Mouse (Mus musculus): ENCODE data around the gene Gramd1b.

Gramd1b gene

DNA sequence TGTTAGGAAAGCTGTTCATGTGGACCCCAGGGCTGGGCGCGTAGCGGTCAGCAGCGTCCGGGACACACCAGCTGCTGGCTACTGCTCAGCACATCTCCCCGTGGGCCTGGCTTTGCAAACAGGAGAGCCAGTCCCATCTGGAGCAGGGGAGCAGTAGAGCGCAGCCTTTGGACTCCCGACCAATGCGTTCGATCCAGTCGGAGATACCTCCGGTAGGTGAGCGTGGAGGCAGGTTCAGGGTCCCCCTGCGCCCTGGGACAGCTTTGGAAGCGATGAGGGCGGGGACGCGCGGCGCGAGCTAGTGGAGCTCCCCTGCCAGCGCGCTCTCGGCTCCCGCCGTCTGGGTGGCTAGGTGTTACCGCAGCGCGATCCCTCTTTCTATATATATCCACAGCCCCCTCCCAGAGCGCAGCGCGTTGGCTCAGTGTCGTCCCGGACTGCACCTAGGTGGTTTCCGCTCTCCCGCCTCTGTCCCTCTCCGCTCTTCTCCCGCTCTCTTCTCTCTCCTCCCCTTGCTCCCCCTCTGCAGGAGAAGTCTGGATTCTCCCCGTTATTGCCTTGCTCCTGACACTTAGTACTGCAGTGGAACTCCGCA, at the start of gene Gramd1b:
Gene Gramd1b, minus strand, starts transcription at position 357 of the 595 bp plus-strand sequence.
- DNase-seq: peak; percentile 57

DNA sequence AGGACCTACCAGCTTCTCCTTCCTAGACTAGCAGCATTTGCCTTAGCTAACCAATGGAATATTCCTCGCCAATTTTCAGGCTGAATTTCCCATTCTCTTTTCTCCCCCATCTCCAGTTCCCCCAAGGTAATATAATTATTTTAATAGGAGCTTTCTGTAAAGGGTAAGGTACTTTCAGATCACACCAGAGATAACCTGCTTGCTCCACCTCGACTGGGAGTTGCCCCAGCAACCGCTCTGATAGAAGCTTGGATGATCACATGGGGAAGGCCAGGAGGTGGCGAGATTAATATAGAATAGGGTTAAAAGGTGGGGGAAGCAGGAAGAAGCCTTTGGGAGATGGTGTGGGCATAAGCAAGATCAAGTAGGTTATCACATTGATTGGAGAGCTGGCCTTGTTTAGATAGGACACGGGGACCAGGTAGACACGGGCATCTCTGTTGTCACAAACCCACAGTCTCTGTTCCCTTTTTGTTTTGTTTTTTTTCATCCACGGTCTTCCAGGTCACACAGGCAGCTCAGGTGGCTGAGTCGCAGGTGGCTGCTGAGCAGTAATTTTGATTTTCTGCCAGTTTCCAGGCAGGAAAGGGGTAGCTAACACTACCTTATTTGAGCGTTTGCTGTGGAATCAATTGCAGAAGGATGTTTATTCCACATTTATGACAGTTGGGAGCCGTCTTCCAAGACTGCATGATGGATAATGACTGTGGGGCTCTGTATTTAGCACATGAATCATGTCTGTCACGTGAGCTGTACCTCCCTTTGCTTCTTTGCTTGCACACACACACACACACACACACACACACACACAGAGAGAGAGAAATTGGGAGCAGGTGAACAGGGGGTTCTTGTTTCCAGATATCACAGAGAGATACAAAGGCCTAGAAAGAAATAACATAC, 47.8 kb upstream of the Gramd1b start:
- DNase-seq: no peak

DNA sequence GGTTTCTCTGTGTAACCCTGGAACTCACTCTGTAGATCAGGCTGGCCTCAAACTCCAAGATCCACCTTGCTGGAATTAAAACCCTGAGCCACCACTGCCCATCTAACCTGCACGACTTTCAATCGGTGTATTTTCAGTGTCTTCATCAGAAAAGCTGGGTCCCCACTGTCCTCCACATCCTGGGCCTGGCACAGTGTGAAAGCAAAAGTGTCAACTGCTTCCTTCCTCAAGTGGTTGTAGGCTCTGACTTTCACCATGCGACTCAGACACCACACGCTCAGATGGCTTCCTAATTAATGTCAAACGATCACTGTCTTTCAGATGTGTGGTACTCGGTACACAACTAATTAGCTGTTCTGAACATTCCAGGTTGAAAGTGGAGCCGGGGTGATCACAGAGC, 45.9 kb upstream of the Gramd1b start:
- no peak for DNase-seq

DNA sequence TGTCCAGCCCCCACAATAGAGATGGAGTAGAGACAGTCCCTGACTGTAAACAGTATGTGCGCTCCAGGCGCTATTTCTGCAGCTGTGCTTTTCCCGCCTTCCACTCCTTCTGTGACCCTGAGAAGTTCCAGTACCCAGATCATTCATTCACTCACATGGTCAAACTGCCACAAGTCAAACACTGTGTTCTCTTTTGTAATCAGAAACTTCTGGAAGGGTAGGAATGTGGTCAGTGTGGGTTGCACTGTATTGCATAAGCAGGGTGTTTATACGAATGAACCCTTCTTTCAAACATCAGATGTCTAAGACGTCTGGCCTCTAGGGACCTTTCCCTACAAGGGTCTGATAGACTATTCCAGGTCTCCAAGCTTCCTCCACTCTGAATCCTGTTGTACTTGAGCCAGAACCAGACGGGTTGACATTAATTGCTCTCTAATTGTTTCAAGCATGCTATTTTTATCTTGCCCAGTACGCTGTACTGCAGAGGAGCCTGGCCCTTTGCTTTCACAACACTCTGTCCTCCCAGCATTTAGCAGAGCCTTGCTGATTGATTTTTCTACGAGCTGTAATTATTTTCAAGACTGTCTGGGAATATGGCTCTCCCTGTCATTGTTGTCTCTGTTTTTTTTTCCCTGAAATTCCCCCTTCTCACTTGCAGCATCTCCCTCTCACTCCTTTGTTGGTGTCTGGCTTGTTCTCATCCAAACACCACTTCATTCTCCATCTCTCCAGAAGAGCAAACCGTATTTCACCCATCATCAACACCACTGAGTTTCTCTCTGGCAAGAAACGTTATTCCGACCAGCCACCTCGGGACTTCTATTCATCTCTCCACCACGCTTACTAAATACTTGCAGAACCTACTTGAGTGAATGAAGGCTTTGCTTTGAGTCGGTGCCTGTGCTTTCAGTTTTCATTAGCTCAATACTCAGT, 44.1 kb upstream of the Gramd1b start:
- no peak for DNase-seq

DNA sequence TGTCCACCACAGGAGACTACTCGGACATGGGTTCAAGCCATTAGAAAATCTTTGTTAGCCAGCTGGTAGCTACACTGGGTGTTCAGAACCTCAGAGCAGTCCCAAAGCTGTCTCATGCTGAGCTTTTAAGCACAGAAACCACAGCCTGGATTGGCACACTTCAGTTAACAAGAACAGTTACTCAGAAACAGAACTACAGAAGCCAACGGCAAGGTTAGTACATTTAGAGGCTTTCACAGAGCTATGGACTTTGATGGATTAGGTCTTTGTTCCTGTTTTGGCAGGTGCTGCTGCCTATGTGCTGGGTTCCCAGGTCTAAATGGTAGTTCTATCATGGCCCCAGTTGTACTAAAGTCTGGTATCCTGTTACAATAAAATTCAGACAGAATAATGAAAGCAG, 40.1 kb upstream of the Gramd1b start:
- DNase-seq: no peak

DNA sequence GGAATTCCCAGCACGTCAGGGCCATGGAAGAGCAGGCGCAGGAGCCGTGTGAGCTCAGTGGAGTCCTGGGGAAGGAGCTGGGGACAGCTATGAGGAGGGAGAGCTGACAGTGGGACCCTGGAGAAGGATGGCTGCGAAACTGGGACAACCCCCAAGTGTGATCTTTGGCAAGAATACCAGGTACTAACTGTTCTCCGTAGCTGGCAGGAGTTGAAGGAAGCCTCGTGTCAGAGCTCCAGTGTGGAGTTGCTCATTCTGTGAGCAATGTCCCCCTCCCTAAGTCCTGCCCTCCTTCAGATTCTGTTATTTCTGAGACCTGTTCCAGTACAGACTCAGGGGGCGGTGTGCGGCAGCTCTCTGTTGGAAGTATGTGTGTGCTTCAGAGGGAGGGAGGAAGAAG, 36.9 kb upstream of the Gramd1b start:
- peak; percentile 22 for DNase-seq

DNA sequence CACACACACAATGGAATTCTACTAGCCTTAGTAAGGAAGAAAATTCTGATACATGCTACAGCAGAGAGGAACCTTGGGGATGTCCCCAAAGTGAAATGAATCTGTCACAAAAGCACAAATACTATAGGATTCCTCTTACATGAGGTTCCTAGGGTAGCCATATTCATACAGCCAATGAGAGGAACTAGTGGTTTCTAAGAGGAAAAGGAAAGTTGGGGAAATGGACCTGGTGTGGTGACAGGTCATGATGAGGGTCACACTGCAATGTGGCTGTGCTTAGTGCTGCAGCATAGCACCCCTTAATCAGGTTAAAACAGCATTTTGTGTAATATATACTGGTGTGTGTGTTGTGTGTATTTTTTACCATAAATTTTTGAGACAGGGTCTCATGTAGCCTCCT, 32.6 kb upstream of the Gramd1b start:
- no peak for DNase-seq

DNA sequence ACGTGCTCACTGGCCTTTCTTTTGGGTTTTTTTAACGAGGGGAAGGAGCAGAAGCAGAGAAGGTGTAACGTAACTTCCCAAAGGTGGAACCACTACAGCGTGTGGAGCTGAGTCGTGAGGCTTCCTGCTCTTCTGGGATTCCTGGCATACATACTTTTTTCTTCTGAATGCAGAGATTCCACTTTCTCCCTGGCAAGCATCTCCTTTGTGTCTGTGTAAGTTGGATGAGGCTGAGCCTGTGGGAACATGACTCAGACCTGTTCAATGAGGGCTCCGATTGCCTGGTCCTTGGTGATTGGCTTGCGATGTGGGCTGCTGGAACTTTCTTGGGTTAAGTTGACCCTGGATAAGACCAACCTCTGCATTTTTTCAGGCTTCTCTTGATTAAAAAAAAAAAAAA, 28.5 kb upstream of the Gramd1b start:
- DNase-seq: no peak

DNA sequence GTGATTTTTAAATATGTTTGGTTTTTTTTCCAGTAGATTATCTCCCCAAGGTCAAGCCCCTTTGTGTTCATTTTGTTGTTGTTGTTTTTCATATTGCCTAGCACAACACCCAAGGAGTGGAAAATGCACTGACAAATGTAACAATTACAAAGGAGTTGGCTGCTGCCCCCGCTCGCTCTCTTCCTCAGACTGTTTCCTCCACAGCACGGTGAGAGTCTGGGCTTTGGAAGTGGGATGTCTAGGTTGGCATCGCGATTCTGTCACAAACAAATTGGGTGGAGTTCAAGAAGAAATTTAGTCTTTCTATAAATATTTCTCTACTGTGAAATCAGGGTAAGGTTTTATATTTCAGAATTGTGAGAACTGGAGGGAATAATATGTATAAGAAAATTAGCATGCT, 26.6 kb upstream of the Gramd1b start:
- DNase-seq: peak; percentile 23

DNA sequence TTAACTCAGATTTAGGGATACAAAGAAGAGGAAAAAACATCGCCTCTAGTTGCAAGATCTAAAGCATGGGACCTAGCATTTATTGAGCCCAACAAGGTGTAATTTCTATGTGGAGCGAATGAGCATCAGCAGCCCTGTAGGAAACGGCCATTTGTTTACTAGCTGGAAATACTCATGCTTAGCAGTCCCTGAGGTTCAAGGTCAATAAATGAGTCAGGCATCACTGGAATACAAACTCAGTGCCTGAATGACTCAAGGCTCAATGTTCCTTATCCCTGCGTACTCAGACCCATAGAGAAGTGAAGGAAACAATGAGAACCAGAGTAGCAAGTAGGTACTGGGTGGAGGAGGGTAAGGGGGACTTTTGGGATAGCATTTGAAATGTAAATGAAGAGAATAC, 25.2 kb upstream of the Gramd1b start:
- DNase-seq: no peak

DNA sequence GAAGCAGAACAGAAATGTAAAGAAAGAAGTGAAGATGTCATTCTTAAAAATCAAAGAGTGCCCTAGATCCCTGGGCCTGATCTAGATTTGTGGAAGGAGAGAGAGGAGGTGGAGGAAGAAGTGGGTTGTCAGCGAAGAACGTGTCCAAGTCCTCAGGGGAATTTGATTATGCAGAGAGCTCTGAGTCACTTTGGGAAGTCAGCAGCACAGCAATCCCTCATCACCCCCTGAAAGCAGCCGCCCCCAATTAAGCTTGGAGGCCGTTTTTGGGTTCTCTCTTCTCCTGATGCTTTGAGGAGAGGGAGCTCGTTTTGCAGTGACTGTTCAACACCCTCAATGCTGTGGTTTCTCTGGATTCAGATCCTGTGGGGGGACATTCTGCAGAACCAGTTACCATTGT, 24.1 kb upstream of the Gramd1b start:
- DNase-seq: no peak

DNA sequence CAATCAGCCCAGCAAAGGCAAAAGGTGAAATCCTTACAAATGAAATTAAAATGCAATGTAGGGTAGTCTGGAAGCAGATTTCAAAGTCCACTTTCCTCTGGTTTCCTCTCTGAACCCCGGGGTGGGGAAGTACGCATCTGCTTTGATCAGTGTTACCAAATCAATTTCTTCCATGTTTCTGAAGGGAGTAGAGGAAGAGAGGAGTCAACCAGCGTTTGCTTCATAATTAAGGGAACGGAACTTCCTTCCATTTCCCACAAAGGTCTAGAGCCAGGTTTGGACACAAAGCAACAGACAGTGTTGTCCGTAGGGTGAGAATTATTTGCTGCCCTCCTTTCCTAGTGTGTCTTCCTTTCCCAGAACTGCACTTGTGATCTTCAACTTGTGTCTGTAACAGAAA, 16.7 kb upstream of the Gramd1b start:
- DNase-seq: no peak

DNA sequence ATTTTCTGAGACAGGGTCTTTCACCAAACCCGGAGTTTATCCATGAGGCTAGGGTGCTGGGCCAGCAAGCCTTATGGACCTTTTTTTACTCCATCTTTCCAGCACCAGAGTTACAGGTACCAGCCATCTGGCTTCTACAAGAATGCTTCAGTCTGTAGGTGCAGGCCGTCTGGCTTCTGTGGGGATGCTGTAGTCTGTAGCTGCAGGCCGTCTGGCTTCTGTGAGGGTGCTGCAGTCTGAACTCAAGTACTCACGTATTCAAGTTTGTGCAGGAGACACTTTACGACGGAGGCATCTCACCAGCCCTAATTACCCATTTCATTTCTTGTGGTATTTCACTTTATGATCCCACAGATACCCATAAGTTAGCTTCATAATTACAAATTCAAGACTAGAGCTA, 14.0 kb upstream of the Gramd1b start:
- DNase-seq: no peak

DNA sequence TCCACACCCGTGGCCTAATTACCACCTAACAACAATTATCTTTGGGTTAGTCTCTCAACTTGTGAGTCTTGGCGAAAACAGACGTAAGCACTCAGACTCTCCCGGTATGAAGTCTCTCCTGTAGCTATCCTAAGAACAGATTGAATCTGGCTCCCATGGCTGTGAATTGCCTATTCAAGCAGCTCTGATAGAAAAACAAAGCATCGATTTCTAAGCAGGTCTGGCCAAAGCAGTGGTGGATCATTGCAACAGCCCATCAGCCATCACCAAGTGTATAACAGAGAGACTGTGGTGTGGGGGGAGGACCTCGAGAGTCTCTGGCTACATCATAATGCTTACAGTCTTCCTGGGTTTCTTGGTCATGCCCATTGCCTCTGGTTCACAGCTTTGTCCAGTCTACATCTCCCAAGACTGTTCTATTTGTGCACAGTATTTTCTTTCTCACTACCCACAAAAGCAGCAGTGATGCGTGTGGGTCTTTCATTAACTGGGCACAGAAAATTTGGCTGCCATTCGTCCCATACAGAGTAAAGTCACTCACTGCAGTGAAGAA, 8.5 kb upstream of the Gramd1b start:
- DNase-seq: no peak

DNA sequence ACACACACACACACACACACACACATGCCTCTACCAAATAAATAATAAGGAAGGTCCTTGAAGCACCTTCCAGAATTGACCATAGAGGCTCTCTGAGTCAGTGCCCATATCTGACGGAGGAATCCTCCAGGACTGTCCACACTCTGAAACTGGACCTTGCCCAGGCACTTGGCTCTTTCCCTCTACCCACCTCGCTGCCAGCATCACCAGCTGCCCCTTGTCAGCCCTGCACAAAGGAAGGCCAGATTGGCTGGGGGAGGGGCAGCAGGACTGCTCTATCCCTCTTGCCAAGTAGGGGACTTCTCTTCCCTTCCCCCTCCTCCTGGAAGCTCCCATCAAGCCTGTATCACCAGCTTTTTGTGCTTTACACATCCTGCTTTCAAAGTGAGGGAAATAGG, 6.5 kb upstream of the Gramd1b start:
- peak; percentile 61 for DNase-seq

DNA sequence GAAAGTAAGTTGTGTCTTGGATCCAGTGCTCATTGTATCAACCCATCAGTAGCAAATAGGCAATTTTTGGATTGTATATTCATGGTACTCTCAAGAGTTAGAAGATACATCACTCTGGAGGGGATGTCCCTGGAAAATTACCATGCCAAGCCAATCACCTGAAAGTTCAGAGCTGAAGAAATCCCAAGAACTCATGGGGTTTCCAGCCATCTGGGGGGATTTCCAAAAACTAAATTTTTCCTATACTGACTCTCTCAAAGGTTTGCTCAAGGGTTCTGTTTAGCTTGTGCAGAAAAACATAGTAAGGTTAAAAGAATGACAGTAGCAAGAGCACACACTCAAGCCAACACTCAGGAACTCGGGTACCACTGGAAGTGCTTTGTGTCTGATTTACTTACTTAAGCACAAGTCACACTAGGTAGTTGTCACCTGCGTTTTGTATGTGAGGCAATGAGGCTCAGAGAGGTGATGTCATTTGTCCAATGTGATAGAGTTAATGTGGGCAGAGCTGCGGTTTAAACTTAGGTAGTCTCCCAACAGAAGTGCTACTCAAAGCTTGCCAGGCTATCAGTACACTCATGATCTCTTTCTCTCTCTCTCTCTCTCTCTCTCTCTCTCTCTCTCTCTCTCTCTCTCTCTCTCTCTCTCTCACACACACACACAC, 6.0 kb upstream of the Gramd1b start:
- no peak for DNase-seq

DNA sequence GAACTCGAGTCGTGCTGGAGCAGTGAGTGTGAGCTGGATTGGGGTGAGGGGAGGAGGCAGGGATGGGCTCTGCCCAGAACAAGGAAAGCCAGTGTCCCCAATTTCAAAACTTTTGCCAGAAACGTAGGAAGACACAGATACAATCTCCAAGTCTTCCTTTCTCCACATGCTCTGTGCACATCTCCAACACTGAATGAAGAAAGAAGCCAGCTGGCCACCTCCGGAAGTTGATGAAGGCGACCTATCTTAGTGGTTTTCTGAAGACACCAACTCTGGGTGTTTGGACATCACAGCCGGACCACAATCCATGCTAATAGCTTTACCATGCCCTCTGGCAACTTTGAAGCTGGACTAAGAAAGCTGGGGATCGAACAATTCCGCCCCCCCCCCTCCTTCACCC, 647 bp downstream of the Gramd1b start:
- no peak for DNase-seq

DNA sequence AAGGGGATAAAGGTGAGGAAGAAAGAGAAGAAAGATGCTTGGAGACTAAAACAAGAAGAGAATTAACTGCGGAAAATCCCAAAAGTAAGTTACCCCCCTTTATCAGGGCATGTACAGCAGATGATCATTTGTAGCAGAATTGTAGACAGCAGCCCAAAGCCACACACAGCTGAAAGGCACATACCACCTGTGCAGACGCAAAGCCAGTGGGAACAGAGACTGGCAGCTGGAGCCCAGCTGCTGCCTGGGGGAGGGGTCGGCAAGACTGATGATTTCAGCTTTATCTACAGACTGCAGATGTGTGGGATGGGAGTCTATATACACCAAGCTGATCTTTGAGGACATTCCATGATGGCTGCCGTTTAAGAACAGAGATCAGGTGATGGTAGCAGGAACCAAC, 2.5 kb downstream of the Gramd1b start:
- DNase-seq: no peak

DNA sequence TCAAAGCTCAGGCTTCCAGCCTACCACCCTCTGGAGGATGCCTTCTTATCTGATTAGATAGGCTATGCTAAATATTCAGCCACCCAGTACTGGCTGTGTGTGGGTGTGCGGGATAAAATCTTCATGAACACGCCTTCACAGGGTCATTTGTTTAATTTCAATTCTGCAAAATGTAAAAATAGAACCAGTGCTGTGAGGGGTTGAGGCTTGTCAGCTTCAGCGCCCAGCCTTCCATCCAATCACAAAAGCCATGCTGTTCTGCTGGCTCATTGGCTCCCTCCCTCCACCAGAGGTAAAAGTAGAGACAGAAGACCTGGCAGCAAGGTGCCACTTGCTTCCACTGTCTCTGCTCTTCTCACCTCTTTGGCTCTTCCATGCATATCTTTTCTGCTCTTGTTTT, 4.3 kb downstream of the Gramd1b start:
- DNase-seq: no peak

DNA sequence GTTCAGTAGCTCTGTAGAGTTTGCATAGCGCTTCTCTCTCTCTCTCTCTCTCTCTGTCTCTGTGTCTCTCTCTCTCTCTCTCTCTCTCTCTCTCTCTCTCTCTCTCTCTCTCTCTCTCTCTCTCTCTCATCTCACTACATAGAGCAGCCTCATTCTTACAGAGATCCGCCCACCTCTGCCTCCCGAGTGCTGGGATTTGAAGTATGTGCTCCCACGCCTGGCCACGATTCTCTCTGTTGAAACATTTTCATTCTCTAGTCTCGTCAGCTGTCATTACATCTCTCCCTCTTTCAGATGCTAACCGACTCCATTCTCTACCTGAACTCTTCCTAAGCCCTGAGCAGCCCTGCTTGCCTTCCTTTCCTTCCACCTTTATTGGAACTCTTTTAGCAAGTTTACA, 9.0 kb downstream of the Gramd1b start:
- peak; percentile 20 for DNase-seq

DNA sequence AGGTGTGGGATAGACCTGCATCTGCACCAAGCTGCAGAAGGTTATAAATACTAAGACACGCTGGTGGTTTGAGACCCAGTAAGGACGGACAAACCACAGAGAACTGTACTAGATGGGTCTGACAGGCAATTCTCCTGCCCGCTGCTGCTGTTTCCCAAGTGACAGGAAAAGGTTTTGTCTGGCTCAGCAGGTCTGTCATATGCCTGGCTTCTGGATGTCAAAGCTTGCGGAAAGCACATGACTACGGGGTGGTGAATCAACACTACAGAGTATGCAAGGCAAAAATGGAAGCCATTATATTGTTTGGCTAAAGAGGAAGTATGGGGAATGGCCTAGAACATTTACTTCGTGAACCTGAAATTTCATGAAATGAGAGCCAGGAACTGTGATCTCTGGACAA, 10.1 kb downstream of the Gramd1b start:
- DNase-seq: no peak

DNA sequence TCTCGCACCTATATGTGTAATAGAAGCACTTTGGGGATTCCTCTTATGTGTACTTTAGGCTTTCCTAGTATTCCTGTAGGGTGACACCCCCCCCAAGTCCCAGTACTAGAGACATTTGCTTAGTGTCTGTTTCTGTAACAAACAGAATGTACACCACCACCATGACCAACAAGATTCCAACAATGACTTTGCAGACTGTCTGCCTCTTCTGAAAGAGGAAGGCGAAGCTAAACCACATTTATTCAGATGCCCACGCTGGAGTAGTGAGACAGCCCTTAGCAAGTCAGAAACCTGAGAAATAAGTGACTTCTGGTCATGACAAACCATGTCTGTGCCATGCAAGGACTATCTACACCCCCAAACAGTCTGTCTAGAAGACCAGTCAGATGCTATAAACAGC, 11.9 kb downstream of the Gramd1b start:
- no peak for DNase-seq

DNA sequence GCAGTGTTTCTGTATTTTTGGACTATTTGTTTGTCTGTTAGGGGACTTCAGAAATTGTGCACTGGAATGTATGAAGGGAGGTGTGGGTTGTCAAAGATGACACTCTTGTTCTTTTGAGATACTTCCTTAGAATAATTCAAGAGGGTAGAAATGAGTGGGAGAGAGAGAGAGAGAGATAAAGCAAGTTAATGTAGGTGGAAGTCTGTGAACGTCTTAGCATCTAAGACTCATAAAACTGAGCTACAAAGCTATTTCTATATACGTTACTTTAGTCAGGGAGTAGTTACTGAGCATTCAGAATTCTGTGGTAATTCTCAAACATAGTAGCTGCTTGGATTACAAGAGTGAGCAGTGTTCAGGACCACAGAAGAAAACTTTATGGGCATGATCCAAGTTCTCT, 19.2 kb downstream of the Gramd1b start:
- no peak for DNase-seq

Data from right cerebral cortex, postnatal 14 days (tissue).